Mouse (Mus musculus) adipocyte (in vitro differentiated cells): Measurements from ENCODE around the gene Cebpb.
"Not testable (repeated sequence)": the region's sequence is repeated elsewhere in the genome, so short reads cannot be mapped to it uniquely, and the experiment has no call there.

Source experiments
- DNase-seq: peaks from one replicate; pipeline ENCODE4 v3.0.0-alpha.2; 2016; ENCODE audit warnings: low spot score

The Cebpb gene

GRCm38 (mm10) chr2:167688498-167689451, at the start of gene Cebpb:
Cebpb (plus strand) TSS chr2:167688915.
- peak; percentile 89 for DNase-seq

GRCm38 (mm10) chr2:167640279-167640678, 48.4 kb upstream of the Cebpb start:
- DNase-seq, result no peak

- peak; percentile 58 for DNase-seq
These were observed 47.4 kb upstream of the Cebpb start for GRCm38 (mm10) chr2:167641337-167641736.

- no peak for DNase-seq
These were observed 46.6 kb upstream of the Cebpb start for GRCm38 (mm10) chr2:167642164-167642563.

DNA sequence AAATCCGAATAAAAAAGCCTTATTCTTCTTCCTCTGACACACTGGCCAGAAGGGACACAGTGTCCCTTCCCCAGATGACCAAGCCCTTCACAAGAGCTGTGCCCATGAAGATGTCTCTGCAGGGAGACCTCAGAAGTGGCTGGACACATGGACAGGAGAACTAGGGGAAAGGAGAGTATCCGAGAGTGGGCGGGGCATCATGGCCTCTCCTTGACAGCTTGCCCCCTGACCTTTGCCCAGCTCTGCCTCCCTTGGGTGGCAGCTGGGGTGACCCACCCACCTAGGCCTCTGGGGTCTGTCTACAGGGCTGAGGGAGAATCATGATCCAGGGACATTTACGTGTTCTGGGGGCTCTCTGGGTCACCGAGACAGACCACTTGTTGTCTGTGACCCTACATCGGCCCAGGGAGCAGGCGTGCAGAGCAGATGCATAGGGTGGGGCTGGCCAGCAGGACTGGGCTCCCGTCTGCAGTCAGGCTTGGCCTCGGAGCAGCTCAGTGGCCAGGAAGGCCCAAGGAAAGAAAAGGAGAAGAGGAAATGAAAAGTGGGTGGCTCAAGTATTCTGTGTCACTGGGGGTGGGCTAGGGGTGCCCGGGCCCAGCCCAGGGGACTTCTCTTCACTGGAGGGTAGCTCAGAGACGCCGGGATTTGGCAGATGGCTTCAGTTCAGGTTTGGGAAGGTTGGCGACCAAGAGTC, 45.2 kb upstream of the Cebpb start:
- not testable (repeated sequence) for DNase-seq

- no peak for DNase-seq
These were observed 42.3 kb upstream of the Cebpb start for GRCm38 (mm10) chr2:167646411-167646810.

- no peak for DNase-seq
These were observed 39.3 kb upstream of the Cebpb start for GRCm38 (mm10) chr2:167649290-167650032.

- no peak for DNase-seq
These were observed 37.1 kb upstream of the Cebpb start for GRCm38 (mm10) chr2:167651622-167652021.

GRCm38 (mm10) chr2:167652694-167653093, 36.0 kb upstream of the Cebpb start:
- no peak for DNase-seq

- peak; percentile 35 for DNase-seq
These were observed 33.7 kb upstream of the Cebpb start for GRCm38 (mm10) chr2:167654911-167655600.

DNA sequence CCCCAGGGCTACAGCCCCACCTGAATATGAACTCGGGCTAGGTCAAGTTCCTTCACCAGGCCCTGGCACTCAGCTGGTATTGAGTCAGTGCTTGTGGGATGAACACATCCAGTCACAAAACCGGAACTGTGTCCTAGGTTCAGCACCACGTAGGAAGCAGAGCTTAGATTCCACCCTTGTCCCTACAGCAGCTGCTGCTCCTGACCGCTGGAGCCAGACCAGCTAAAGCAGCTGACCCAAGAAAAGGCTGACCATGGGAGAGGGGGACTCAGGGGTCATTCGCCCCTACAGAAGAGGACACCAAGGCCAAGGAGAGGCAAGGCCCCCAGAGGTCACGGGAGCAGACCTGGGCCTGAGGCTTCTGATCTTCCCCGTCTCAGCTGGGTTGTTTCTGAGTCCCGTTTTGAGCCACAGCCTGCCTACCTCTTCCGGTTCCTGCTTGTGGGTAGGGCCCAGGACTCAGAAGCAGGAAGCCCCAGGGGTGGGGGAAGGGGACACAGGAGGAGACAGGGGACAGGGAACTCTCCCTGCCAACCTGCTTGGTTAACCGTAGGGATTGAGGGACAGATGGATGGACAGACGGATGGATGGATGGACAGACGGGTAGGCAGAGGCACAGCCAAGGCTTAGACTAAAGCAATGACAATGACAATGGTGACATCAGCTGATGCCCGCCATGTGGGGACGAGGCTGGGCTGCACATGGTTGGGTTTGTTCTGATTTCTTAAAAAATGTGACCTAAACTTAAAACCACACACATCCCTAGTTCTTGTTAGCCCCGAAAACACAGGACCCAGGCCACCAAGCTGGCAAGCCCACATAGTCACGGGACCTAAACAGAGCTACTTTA, 31.9 kb upstream of the Cebpb start:
- peak; percentile 77 for DNase-seq

DNA sequence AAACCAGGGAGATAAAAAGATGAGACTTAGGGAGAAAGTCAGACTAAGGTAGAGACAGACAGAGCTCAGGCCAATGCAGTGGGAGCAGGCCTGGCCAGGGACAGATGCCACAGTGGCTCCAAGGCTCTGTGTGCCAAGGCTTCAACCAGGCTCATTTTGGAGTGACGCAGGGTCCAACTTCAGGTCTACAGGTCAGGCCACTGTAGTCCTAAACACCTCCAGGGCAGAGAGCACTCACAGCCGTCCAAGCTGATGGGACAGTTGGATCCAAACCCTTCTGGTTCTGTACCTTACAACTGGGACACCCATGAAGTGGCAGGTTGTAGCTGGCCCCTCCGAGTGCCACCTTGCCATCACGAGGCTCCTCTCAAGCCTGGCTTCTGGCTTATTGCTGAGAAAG, 30.7 kb upstream of the Cebpb start:
- no peak for DNase-seq

- no peak for DNase-seq
These were observed 30.0 kb upstream of the Cebpb start for GRCm38 (mm10) chr2:167658712-167659111.

- DNase-seq, result no peak
These were observed 29.4 kb upstream of the Cebpb start for GRCm38 (mm10) chr2:167659177-167659846.

DNA sequence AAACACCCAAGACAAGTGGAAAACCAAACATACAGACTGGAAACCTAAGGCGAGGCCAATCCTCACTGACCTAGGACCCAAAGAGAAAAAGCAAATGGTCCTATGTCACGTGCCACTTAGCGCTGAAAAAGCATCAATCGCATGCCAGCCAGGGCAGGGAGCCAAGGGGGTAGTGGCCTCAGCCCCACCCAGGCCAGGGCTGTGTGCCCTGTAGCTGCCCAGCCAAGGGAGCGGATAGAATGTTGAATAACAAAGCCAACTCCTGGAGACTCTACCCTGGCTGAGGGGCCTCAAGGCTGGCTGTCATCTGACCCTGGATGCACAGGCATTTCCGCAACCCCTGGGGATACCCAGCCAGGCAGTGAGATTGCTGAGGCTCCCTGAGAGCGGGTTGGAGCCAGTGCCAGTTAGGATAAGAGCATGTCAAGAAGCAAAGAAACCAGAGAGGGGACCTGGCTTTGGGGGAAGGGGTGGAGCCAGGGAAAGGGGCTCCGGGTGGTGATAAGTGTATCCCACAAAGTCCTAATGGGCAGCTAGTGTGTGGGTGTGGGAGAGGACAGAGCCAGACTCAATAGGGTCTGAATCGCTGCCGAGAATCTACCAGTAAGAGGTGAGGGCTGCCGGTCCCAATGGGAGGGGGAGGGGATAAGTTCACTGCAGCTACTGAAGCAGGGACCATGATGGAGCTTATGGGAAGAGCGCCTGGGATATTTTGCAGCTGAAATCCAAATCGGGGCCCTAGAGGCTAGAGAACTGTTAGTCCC, 28.7 kb upstream of the Cebpb start:
- DNase-seq, result peak; percentile 94

DNA sequence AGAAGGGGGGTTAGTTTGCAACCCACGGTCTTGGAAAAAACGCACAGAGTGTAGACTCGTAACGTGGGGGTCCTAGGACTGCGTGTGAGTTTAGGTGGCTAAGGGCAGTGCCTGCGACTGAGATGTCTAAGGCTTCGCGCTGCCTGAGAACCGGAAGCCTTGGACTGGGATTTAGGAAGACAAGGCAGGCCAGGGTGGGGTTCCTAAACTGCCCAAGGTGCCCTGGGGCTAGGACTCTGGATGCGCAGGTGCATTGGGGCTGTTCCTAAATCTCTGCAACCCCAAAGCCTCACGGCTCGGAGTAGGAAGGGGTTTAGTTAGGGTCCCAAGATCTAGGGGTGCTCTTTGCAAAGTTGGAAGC, 28.1 kb upstream of the Cebpb start:
- no peak for DNase-seq

DNA sequence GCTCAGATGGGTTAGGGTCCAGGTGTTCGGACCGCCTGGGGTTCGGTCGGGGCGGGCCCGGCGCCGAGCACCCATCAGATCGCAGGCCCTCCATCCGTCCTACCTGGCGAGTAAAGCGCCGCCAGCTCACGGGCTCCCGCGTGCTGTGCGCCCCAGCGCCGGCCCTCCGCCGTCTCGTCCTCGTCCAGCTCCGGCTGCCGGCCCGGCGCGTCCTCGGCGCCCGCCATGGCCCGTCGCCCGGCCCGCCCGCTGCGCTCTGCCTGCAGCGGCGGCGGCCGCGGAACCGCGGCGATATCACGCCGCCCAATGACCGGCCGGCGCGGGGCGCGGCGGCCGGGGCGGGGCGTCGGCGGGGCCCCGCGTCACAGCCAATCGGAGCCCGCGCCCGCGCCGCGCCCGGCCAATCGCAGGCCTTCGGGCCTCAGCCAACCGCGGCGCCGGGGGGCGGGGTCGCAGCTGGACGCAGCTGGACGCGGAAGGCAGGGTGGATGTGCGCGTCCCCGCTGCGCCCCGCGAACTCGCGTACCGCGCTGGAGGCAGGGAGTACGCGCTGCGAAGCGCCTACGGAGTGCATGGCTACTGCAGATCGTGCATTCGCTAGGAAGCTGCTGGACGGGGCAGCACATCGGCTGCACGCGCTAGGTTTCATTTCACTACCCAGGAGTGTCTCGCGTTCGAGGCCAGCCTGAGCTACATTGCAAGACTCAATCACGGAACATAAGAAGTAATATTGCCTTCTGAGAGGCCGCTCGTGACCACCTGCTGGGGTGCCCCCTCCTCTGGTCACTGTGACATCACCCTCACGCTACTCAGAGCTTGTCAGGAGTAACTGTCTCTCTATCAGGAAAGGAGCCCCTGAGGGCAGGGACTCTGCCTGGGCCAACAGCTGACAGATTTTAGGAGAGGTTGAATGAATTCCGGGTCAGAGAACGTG, 27.2 kb upstream of the Cebpb start, which contains the start of gene Gm20431:
Gene Gm20431, minus strand, starts transcription at position 227 of the 934 bp plus-strand sequence.
- DNase-seq, result peak; percentile 88

DNA sequence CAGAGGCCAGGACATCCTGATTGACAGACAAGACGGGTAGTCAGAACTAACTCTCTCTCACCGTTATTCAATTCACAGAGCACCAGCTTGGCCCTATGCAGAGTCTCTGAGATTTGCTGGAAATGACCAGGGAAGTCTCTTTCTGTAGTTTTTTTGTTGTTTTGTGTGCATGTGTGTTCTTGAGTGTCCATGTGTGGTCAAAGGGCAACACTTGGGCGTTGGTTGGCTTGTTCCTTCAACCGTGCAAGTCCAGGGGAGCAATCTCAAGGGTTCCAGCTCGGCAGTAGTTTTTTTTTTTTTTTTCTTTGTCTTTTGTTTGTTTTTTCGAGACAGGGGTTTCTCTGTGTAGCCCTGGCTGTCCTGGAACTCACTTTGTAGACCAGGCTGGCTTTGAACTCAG, 26.0 kb upstream of the Cebpb start:
- no peak for DNase-seq
